Mouse (Mus musculus): ENCODE results near the gene Taldo1.

Taldo1 gene

DNA sequence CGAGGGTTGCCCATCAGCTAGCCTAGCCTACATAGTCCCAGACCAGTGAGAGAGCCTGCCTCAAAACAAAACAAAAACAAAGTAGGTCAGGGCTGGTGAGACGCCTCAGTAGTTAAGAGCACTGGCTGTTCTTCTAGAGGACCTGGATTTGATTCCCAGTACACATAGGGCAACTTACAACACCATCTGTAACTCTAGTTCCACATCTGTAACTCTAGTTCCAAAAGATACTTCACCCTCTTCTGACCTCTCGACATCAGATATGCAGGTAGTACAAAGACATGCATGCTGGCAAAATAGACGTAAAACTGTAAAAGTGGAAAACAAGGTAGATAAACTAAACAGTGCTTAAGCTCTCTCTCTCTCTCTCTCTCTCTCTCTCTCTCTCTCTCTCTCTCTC is 31.8 kb downstream of the Taldo1 start:
- DNase-seq (ENCODE audit: low spot score), result no peak

DNA sequence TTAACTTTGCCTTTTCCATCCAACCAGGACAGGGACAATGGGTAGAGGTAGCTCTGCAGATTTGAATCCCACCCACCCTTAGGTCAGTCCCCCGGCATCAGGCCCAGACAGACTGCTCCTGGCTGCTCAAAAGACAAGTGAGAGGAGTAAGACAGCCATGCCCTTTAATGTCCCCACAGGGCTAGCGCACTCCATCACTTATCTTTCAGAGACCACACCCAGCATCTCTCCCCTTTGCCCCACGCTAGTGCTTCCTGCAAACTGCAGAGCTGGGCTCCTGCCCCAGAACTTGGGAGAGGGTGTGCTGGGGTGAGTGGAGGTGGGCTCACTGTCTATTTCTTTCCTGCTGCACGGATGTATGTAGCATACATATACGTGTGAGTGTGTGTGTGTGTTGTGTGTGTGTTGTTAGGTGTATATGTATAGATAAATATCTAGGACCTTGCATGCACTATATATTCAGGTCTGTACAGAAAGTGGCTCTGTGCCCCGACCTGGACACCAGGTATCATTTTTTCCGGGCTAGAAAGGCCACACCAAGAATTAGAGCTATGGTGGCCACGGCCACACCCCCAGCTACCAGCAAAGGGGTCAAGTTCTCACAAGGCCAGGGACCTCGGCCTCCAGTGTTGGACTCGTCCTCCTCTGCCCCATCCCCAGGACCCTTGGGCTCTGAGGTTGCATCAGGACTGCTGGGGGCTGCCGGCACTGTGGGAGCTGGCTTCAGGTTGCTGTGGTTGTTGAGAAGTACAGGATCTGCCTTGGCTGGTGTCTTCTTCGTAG is 35.1 kb downstream of the Taldo1 start:
- DNase-seq (ENCODE audit: low spot score), result no peak

DNA sequence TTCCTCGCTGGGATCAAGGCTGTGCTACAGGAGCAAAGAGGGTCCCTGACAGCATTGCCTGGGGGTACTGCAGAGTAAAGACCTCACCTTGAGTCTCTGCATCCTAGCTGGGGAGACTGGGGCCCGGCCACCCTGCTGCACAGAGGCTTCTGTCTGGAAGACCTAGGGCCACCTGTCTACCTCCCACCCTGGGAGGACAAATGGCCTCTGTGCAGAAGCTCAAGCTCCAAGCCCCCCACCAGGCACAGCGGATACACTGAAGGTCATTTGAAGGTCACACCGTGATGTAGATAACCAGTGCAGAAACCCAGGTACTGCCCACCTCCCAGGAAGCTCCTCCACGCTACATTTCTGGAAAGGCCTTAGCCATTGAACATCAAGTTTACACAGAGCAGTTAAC is 36.7 kb downstream of the Taldo1 start:
- no peak for DNase-seq (ENCODE audit: low spot score)

DNA sequence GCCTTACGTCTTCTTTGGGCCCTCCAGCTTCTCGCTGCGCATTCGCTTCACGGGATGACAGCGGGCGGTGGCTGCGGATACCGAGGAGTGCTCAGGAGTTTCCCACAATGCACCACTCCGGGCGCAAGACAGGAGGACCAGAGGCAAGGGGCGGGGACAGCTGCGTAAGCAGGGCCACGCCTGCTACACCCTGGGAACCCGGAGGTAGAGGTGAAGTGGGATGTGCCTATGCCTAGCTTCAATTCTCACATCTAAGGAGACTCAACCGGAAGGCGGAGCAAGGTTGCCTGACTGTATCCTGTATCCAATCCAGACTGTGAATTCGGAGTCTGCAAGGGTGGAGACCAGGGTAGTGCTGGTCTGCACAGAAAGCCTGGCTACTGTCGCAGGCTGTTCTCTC is 37.3 kb downstream of the Taldo1 start, which contains the start of gene Cend1:
Gene Cend1 (minus strand): TSS at position 182 of the 400 bp plus-strand sequence.
- DNase-seq (ENCODE audit: low spot score), result no peak

DNA sequence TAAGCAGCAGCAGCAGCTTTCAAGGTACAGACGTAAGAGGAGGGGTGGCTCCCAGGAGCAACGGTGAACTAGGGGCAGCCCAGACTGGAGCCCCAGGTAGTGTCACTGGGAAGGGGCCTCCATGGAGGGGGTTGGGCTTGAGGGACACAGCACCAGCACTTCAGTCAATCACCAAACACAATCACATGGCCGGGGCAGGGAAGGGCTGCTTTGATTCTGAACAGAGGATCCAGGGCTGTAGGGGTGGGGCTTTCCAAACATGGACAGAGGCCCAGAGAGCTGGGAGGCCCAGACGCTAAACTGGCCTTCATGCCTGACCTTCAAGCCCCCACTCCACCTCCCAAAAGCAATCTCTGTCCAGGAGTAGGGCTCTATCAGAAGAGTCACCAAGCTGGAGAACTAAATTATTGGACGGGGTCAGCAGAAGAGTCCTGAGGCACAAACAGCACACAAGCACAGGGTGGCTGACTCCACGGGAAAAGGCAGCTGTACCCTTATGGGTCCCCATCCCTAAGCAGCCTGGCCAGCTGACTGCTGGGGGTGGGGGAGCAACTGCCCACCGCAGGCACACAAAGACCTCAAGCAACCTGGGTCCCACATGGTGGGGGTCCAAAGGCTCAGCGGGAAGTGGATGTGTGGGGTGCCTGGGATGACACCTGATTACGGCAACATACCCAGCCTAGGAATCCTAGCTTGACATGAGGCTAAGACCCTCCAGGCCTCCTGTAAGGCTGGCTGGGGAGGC is 38.0 kb downstream of the Taldo1 start:
- no peak for DNase-seq (ENCODE audit: low spot score)

GRCm38 (mm10) chr7:141430585-141431240 is 38.7 kb downstream of the Taldo1 start:
- no peak for DNase-seq (ENCODE audit: low spot score)

GRCm38 (mm10) chr7:141431434-141432185 is 39.6 kb downstream of the Taldo1 start:
- no peak for DNase-seq (ENCODE audit: low spot score)

GRCm38 (mm10) chr7:141432186-141432611 is 40.2 kb downstream of the Taldo1 start:
- no peak for DNase-seq (ENCODE audit: low spot score)

- DNase-seq (ENCODE audit: low spot score), result no peak
Observed at GRCm38 (mm10) chr7:141432741-141433516, 40.9 kb downstream of the Taldo1 start.

- no peak for DNase-seq (ENCODE audit: low spot score)
Observed at GRCm38 (mm10) chr7:141433517-141434400, 41.8 kb downstream of the Taldo1 start.

- DNase-seq (ENCODE audit: low spot score), result no peak
Observed at GRCm38 (mm10) chr7:141434464-141434863, 42.5 kb downstream of the Taldo1 start.

GRCm38 (mm10) chr7:141435129-141435855 is 43.3 kb downstream of the Taldo1 start:
- no peak for DNase-seq (ENCODE audit: low spot score)

DNA sequence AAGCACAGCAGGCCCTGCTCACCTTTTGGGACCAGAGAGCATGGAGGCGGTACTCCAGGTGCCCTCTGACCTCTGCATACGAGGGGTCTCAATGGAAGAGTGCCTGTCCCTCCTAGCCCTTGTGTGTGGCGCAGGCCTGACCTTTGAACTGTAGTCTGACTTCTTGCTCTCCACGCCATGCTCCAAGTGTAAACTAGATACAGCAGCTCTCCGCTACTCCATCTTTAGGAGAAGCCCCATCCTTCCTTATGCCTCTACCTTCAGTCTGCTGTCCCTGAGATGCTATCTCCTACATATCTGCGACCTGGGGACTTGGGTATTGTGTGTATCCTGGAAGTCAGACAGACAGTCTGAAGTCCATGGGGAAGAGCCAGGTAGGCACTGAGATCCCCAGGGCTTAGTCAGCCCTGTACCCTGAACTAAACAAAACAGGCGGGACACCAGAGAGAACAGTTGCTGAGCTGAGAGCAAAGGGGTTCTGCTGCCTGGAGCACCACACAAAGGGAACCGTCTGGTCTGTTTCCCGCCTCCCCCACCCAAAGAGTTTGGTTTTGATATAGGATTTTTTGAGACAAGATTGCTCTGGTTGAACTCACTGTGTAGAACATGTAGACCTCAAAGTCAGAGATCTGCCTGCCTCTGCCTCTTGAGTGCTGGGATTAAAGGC is 44.0 kb downstream of the Taldo1 start:
- DNase-seq (ENCODE audit: low spot score), result no peak

DNA sequence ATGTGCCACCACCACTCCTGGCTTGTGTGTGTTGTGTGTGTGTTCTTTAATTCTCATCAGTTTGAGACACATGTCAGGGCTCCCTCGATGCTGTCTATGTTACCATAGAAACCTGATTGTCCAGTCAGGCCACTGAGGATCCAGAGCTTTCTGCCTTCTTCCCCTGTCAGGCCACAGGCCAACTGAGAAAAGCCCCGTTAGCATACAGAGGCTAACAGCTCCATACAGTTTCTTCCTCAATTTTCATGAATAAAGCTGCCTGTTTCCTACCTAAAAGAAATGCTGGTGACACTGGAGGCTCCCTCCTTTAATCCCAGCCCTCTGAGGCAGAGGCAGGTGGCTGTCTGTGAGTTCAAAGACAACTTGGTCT is 44.5 kb downstream of the Taldo1 start:
- DNase-seq (ENCODE audit: low spot score), result no peak

DNA sequence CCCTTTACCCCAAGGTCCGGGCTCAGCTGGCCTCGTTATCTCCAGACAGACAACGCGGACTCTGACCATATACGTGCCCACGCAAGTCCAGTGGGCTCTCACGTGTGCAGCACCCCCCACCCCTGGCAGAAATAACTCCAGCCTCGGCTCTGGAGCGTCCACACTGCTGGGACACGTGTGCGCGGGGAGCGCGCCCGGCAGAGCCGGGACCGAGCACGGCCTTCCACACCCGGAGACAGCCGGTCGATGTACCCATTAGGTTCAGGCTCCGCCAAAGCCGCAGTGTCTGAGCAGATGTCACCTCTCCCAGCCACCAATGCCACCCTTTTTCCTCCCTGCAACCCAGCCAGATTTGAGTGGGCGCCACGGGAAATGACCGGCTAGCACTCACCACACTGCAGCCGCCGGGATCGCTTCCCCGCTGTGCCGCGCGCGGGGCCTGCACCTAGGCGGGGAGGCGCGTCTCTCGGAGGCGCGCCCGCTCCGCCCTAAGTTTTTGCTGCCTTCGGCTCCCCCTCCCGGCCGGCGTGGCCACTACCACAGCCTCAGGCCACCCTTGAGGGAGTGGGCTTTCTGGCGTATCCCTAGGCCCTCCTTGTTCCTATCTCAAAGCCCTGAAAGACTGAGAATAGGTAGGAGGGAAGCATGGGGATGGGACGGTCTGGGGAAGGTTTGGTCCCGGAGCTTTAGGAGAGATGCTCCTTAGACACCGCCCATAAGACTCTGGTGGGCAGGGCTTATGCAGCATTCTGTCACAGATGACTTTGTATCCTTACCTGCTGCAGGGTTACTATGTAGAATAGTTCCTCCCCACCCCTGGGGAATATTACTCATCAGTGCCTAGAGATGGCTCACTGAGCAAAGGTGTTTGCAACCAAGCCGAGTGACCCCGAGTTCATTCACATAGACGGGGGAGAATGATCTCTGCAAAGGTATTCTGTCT is 45.5 kb downstream of the Taldo1 start, which contains the start of gene Slc25a22:
Gene Slc25a22 (minus strand): TSS at position 715 of the 943 bp plus-strand sequence.
- DNase-seq (ENCODE audit: low spot score), result no peak

DNA sequence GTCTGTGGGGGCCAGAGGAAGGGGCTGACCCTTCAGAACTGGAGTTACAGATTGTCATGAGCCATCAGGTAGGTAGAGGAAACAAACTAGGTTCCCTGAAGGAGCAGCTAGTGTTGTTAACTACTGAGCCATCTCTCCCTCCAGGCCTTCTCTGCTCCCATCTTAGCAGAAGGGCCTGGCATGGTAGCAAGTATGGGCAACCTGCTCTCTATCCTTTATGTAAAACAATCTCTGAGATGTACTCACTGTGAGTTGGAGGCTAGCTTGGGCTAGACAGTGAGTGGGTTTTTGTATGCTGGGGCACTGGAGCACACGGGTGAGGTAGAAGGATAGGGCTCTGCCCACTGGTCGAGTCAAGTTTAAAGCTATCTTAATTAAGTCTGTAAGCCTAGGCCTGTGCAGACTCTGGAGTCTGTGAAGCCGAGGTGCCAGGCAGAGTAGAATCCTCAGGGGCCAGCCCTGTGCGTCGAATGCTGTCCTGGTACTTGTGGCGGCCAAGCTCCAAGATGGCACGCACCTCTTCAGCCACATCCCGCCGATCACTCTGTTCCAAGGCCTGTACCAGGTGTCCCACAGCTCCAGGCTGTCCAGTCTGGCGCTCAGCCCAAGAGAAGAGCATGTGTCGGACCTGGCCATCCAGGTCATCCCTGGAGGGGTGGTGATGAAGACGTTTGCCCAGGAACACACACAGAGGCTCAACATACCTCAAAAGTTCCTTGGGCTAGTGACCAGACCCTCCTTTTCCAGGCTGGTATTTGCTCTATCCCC is 46.4 kb downstream of the Taldo1 start:
- DNase-seq (ENCODE audit: low spot score), result no peak

GRCm38 (mm10) chr7:141439140-141439679 is 47.2 kb downstream of the Taldo1 start:
- DNase-seq (ENCODE audit: low spot score), result no peak
